Mouse (Mus musculus) stomach, embryonic 16.5 days (tissue): ENCODE measurements around the gene Sp7. TPM values are rescaled to one million over a fixed set of nuclear protein-coding genes. Genes with fewer than 3 reads are reported as not detected.

Source experiments
- ATAC-seq: fragments of 200-750 bp; cut with Nextera tagmentation; 2 replicates; pipeline ENCODE4 v1.8.0; 2017; ENCODE audit warnings: moderate number of reproducible peaks, moderate TSS enrichment; ENCODE audit not compliant: insufficient read depth, low FRiP score
- H3K27ac ChIP-seq: fragments of 300-500 bp; sonication (generic); 2 replicates; pipeline ENCODE4 v1.5.1; 2014; ENCODE audit warnings: low read length
- H3K27me3 ChIP-seq: fragments of 300-500 bp; sonication (generic); 2 replicates; pipeline ENCODE4 v1.6.1; 2014; ENCODE audit warnings: low read length, control low read depth, mixed read lengths; ENCODE audit not compliant: control insufficient read depth, insufficient read depth
- H3K36me3 ChIP-seq: fragments of 300-500 bp; sonication (generic); 2 replicates; pipeline ENCODE4 v1.6.1; 2014; ENCODE audit warnings: low read length; ENCODE audit not compliant: control insufficient read depth, insufficient read depth
- H3K4me1 ChIP-seq: fragments of 300-500 bp; sonication (generic); 2 replicates; pipeline ENCODE4 v1.6.1; 2014; ENCODE audit warnings: low read length, control low read depth, mixed read lengths; ENCODE audit not compliant: control insufficient read depth, insufficient read depth
- H3K4me2 ChIP-seq: fragments of 300-500 bp; sonication (generic); 2 replicates; pipeline ENCODE4 v1.6.1; 2014; ENCODE audit warnings: low read depth, low read length, mixed read lengths
- H3K4me3 ChIP-seq: fragments of 300-500 bp; sonication (generic); replicated peaks from 2 replicates; pipeline ENCODE4 v1.5.1; 2014; ENCODE audit warnings: mild to moderate bottlenecking, low read length
- H3K9ac ChIP-seq: fragments of 300-500 bp; sonication (generic); 2 replicates; pipeline ENCODE4 v1.6.1; 2014; ENCODE audit warnings: low read length
- H3K9me3 ChIP-seq: fragments of 300-500 bp; sonication (generic); replicated peaks from 2 replicates; pipeline ENCODE4 v1.6.1; 2016; ENCODE audit warnings: low read length, control low read depth; ENCODE audit not compliant: control insufficient read depth
- WGBS: fragments of 180-500 bp; shearing (Covaris S2); extraction: QIAGEN DNeasy Blood & Tissue Kit; methylation state at CpG from one replicate; pipeline ENCODE4 v1.1.7; 2014; 5-methylcytosine and 5-hydroxymethylcytosine counted together
- polyA plus RNA-seq: library from polyadenylated mRNA; unstranded; fragments of >200 nt; fragmentation: Nextera tagmentation; extraction: Ambion mirVana; gene quantifications from 2 replicates; pipeline ENCODE4 v1.2.1, GENCODE M21; 2015

The Sp7 gene
- polyA plus RNA-seq = 1.3 TPM in 2 replicates

GRCm38 (mm10) chr15:102366733-102367344, at the start of gene Sp7:
Sp7 (minus strand) TSS chr15:102367182.
- no peaks in the 10 kb centered on the region for H3K36me3 ChIP-seq
- H3K4me3 ChIP-seq = peak within 1 kb of the TSS; percentile 33
- H3K4me1 ChIP-seq = peaks cover 32% of the 10 kb centered on the region
- H3K27ac ChIP-seq = no peak within 1 kb of the TSS
- H3K27me3 ChIP-seq = no peaks in the 10 kb centered on the region; the same call in none of the 2 replicates
- ATAC-seq = no peak
- H3K4me2 ChIP-seq = peak within 1 kb of the TSS; percentile 46
- WGBS = 5% methylated on average over 15 of the region's 15 CpGs
- no peaks in the 10 kb centered on the region for H3K9me3 ChIP-seq
- peak within 1 kb of the TSS; percentile 43 for H3K9ac ChIP-seq

DNA sequence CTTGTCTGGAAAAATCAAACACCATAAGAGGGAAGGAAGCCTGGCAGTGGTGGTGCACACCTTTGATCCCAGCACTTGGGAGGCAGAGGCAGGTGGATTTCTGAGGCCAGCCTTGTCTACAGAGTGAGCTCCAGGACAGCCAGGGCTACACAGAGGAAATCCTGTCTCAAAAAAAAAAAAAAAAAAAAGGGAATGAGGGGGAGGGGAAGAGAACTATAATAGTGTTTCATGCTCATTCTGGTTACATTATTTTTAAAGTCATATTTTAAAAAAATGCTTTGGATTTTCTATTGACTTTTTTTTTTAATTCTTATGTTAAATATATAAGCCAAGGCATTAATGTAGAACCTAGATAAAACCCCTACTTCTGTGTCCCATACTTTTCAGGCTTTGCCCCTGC, 46.7 kb upstream of the Sp7 start:
- Histone ChIP-seq H3K4me2 (no peak overlapping the region), H3K36me3 (peaks cover 22% of the 10 kb centered on the region), H3K27me3 (no peaks in the 10 kb centered on the region), H3K4me3 (no peak overlapping the region), H3K9ac (no peak overlapping the region), H3K9me3 (no peaks in the 10 kb centered on the region), H3K27ac (no peak overlapping the region), H3K4me1 (peaks cover 13% of the 10 kb centered on the region)
- no peak for ATAC-seq

- no peak overlapping the region for H3K4me3 ChIP-seq
- no peak overlapping the region for H3K27ac ChIP-seq
- peaks cover 30% of the 10 kb centered on the region for H3K36me3 ChIP-seq
- H3K4me2 ChIP-seq = no peak overlapping the region
- peaks cover 25% of the 10 kb centered on the region for H3K4me1 ChIP-seq
- H3K9ac ChIP-seq = no peak overlapping the region
- no peaks in the 10 kb centered on the region for H3K9me3 ChIP-seq
- ATAC-seq = no peak
- H3K27me3 ChIP-seq = no peaks in the 10 kb centered on the region
- 92% methylated on average over 1 of the region's 1 CpGs for WGBS
These were observed 44.1 kb upstream of the Sp7 start for GRCm38 (mm10) chr15:102411077-102411476.

GRCm38 (mm10) chr15:102409286-102409685, 42.3 kb upstream of the Sp7 start:
- ATAC-seq = no peak
- peaks cover 25% of the 10 kb centered on the region for H3K4me1 ChIP-seq
- H3K4me3 ChIP-seq = no peak overlapping the region
- peak overlapping the region; percentile 29; the same call in 1 of the 2 replicates for H3K9ac ChIP-seq
- H3K27me3 ChIP-seq = no peaks in the 10 kb centered on the region
- H3K27ac ChIP-seq = no peak overlapping the region
- peaks cover 30% of the 10 kb centered on the region for H3K36me3 ChIP-seq
- whole genome bisulfite sequencing = 90% methylated on average over 3 of the region's 3 CpGs
- no peaks in the 10 kb centered on the region for H3K9me3 ChIP-seq
- H3K4me2 ChIP-seq = 0 out of 2 replicates have a peak overlapping the region, but pooled peaks have one; percentile 18

DNA sequence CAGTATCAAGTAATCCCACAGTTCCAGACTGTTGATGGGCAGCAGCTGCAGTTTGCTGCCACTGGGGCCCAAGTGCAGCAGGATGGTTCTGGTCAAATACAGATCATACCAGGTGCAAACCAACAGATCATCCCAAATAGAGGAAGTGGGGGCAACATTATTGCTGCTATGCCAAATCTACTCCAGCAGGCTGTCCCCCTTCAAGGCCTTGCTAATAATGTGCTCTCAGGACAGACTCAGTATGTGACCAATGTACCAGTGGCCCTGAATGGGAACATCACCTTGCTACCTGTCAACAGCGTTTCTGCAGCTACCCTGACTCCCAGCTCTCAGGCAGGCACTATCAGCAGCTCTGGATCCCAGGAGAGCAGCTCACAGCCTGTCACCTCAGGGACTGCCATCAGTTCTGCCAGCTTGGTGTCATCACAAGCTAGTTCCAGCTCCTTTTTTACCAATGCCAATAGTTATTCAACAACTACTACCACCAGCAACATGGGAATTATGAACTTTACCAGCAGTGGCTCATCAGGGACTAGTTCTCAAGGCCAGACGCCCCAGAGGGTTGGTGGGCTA, 41.7 kb upstream of the Sp7 start:
- 72% methylated on average over 2 of the region's 2 CpGs for WGBS
- no peak for ATAC-seq
- Histone ChIP-seq H3K27ac (no peak overlapping the region), H3K36me3 (peaks cover 26% of the 10 kb centered on the region), H3K4me3 (no peak overlapping the region), H3K9ac (no peak overlapping the region), H3K27me3 (no peaks in the 10 kb centered on the region), H3K9me3 (no peaks in the 10 kb centered on the region), H3K4me1 (peaks cover 25% of the 10 kb centered on the region), H3K4me2 (no peak overlapping the region)

- Histone ChIP-seq H3K4me1 (peaks cover 25% of the 10 kb centered on the region), H3K9ac (no peak overlapping the region), H3K27me3 (no peaks in the 10 kb centered on the region), H3K4me3 (no peak overlapping the region), H3K4me2 (no peak overlapping the region), H3K9me3 (no peaks in the 10 kb centered on the region), H3K27ac (no peak overlapping the region), H3K36me3 (peaks cover 24% of the 10 kb centered on the region; the same call in 1 of the 2 replicates)
- ATAC-seq = no peak
- WGBS = 93% methylated on average over 10 of the region's 10 CpGs
These were observed 40.9 kb upstream of the Sp7 start for GRCm38 (mm10) chr15:102407681-102408557.

- H3K27me3 ChIP-seq = no peaks in the 10 kb centered on the region
- peak overlapping the region; percentile 54 for H3K4me2 ChIP-seq
- peaks cover 25% of the 10 kb centered on the region for H3K4me1 ChIP-seq
- H3K9ac ChIP-seq = peak overlapping the region; percentile 98
- no peaks in the 10 kb centered on the region for H3K9me3 ChIP-seq
- WGBS = 12% methylated on average over 3 of the region's 3 CpGs
- ATAC-seq = no peak
- peak overlapping the region; percentile 78 for H3K4me3 ChIP-seq
- peaks cover 24% of the 10 kb centered on the region; the same call in 1 of the 2 replicates for H3K36me3 ChIP-seq
- peak overlapping the region; percentile 100 for H3K27ac ChIP-seq
These were observed 40.1 kb upstream of the Sp7 start for GRCm38 (mm10) chr15:102406912-102407580.

DNA sequence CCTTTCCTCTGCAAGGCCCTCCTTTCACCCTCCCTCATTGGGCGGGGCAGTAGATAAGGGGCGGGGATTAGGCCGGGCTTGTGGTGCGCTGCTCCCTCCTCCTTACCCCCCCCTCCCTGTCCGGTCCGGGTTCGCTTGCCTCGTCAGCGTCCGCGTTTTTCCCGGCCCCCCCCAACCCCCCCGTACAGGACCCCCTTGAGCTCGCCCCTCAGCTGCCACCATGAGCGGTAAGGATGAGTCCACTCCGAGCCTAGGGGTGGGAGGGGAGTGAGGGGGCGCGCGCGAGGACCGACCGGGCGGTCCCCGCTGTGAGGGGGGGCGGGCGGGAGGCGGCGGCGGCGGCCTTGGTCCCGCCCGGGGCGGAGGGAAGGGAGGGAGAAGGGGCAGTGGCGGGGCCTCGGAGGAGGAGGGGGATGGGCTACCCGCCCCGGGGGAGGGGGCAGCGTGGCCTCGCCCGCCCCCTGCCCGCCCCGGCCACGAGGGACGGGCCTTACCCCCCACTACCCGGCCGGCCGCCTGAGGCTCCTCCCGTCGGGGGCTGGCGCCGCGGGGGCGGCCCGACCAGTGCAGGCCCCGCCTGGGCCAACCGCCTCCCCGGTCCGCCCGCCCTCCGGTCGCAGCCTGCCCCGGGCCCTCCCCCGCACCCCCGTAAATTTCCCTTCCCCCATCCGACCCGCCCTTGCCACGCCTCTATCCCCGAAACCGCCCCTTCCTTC, 39.4 kb upstream of the Sp7 start:
- H3K27me3 ChIP-seq = no peaks in the 10 kb centered on the region
- peak overlapping the region; percentile 54 for H3K4me2 ChIP-seq
- peak; percentile 54 for ATAC-seq
- WGBS = 1% methylated on average over 31 of the region's 69 CpGs
- peaks cover 22% of the 10 kb centered on the region for H3K4me1 ChIP-seq
- H3K9ac ChIP-seq = peak overlapping the region; percentile 98
- H3K4me3 ChIP-seq = peak overlapping the region; percentile 78
- H3K27ac ChIP-seq = peak overlapping the region; percentile 100
- peaks cover 24% of the 10 kb centered on the region; the same call in 1 of the 2 replicates for H3K36me3 ChIP-seq
- no peaks in the 10 kb centered on the region for H3K9me3 ChIP-seq
